Mouse (Mus musculus) T-helper 2 cell (primary cell): ENCODE data around the gene Apol7e.
"Not testable (repeated sequence)": the region's sequence is repeated elsewhere in the genome, so short reads cannot be mapped to it uniquely, and the experiment has no call there.

ENCODE experiments used
- in situ Hi-C: fragments of 300-600 bp; cut with MboI, MseI; formaldehyde crosslinking; loops from one replicate; pipeline ENCODE4 v1.15.1; 2025; ENCODE audit warnings: high pct_unique_total_duplicates

Apol7e gene

DNA sequence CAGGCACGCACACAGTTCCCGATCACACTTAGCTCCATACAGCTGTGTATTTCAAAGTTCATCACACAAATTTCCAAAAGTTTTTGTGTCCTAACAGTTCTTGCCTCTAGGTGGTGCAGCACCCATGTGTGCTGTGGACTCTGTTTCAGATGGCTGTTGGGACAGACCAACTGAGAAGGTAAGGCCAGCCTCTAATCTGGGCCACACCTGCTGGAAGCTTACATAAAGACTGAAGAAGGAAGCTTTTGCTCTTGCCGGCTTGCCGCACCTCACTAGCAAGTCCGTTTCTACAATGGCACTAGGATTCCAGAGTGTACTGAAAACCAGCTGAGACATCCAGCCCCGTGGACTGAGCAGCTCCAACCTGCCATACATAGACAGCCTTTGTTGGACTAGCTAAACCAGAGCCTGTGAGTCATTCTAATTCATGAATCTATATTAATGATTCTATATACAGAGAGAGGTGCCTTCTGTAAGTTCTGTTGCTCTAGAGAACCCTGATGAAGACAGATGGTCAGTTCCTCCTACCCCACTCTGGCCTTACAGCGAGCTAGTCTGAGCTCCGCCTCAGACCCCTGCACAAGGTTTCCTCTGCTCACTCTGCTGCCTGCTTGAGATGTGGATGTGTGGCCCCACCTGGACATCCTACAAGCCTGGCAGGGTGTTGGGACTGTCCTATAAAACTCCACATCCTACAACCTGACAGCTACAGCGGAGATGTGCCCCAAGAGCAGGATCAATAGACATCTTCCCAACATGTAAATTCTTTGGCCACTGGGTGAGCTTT is 42.0 kb downstream of the Apol7e start:
- in situ Hi-C loops: no loop called here

GRCm38 (mm10) chr15:77741556-77741955 is 42.9 kb downstream of the Apol7e start:
- in situ Hi-C loops: not testable (repeated sequence)

DNA sequence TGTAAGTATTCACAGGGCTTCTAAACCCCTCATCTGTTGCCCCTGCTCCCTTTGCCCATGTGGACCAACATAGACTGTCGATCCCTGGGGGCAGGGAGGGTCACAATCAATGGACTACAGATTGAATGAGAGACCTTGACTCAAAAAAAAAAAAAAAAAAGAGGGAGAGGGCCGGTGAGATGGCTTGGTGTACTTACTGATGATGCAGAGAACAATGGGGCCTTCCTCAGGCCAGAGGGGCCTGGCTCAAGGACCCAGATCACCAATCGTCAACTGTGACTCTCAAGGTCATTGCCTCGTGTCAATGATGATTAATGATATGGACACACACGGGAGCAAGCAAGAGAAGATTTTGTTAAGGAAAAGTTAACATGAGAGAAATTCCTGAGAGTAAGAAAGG is 46.0 kb downstream of the Apol7e start:
- in situ Hi-C loops: no loop called here

DNA sequence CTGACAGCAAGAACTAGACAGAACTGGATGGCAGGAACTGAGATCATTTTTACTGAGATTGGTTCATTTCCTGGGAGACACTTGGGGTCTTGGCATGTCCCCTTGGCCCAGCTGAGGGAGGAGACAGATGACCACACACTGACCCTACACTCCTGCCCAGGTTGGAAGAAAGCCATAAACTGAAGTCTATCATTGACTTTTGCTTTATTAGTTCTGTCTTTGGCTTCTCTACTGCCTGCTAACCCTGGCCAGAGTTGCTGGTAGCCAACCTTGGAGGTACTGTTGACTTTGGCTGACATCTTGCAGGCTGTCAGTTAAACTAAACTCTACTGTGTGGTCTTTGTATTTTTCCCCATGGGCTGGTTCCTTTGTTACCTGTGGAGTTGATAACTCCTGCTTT is 46.4 kb downstream of the Apol7e start:
- in situ Hi-C loops: no loop called here

GRCm38 (mm10) chr15:77746326-77746725 is 47.7 kb downstream of the Apol7e start:
- in situ Hi-C loops: no loop called here

GRCm38 (mm10) chr15:77748414-77748813 is 49.8 kb downstream of the Apol7e start:
- in situ Hi-C loops: no loop called here

DNA sequence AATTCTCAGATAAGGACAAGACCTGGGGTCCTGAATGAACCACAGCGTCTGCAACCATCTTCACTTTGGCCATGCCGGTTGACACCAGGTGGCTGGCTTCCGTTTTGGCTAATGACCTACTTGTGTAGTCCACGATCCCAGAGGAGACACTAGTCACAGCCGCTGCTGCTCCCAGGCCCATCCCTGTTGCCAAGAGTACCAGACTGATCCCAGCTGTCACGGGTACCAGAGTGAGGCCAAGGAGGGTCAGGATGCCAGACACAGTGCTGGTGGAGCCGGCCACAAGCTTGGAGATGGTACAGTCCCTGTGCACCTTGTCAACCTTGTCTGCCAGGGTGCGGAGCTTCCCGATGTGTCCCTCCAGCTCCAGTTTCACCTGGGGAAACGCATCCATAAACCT is 51.1 kb downstream of the Apol7e start:
- in situ Hi-C loops: no loop called here

DNA sequence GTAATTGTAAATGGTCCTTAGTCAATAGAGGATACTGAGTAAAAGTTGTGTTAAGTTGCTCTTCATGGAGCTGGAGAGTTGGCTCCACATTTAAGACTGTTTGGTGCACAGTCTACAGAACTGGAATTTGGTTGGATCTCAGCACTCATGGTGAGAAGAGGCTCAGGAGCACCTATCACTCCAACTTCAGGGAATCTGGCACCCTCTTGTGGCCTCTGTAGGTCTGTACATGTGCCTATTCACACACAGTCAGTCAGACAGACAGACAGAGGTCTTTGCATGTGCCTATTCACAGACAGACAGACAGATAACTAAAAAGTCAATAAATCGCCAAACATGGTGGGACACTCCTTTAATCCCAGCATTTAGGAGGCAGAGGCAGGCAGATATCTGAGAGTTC is 51.8 kb downstream of the Apol7e start:
- in situ Hi-C loops: no loop called here

- in situ Hi-C loops: no loop called here
Observed at GRCm38 (mm10) chr15:77752443-77752842, 53.8 kb downstream of the Apol7e start.

DNA sequence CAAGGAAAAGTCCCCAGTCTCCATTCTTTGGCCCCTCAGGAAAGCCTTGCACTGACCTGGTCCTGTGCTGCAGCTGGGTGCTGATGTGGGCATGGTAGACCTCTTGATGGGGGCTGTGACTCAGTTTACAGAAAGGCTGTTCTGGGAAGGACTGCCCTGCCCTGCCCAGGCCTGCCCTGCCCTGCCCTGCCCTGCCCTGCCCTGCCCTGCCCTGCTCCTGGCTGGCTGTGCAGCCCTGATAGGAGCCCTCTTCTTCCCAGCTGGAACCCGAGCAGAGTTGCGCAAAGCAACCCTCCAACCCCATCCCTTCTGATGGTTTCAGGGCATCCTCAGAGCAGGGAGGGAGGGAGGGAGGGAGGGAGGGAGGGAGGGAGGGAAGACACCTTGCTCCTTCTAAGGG is 56.5 kb downstream of the Apol7e start:
- in situ Hi-C loops: no loop called here

- in situ Hi-C loops: no loop called here
Observed at GRCm38 (mm10) chr15:77756081-77756480, 57.4 kb downstream of the Apol7e start.

- in situ Hi-C loops: no loop called here
Observed at GRCm38 (mm10) chr15:77756848-77757247, 58.2 kb downstream of the Apol7e start, which contains the start of gene Apol8. Gene Apol8 (minus strand): TSS chr15:77757003.

GRCm38 (mm10) chr15:77757586-77758226 is 59.0 kb downstream of the Apol7e start:
- in situ Hi-C loops: no loop called here

DNA sequence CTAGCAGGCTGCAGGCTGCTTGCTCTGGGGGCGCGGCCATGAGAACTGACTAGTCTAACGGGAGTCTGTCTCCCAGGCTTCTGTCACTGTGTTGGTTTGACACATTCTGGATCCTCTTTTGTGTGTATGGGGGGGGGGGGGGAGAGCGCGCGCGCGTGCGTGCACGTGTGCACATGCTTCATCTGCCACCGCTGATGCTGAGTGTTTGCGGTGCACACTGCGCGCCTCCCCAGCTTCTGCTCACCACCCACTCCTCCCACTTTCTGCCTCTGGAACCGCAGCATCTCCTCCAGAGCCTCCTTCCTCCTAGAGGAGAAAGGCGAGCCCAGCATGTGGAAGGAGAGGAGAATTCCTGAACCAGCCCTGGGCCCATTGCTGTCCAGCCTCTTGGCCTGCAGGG is 61.4 kb downstream of the Apol7e start:
- in situ Hi-C loops: no loop called here

DNA sequence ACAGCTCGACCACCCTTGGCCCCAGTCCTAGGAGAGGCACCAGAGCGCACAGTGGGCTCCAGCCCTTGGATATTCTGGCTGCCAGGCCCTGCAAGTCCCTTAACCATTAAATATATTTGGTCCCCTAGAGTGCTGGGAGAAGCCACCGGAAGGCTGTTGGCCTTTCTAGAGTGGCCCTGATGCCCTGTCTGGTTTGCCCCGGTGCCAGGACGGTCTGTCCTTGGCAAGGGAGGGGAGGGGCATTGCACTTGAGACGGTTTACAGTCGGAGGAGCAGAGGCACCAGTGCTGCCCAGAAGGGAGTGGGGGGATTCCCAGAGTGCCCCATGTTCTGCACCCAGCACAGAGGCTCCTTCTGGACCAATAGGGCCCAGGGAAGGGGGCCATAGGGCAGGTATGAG is 62.4 kb downstream of the Apol7e start:
- in situ Hi-C loops: no loop called here

- in situ Hi-C loops: no loop called here
Observed at GRCm38 (mm10) chr15:77761561-77762380, 63.1 kb downstream of the Apol7e start.

DNA sequence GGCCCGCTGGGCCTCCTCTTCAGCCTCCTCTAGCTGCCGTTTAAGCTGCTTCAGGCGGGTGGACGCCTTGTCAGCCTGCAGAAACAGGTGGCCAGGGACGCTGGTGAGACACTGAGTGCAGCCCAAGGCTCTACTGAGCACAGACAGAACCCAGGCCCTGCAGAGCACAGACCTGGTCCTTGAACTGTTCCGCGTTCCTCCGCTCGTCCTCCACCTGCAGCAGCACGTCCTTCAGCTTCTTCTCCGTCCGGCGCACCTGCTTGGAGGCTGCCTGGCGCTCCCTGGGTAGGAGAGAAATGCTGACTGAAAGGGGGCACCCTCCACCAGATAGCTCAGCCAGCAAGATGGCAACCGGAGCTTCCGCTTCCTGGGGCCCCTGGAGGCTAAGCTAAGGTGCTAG is 64.4 kb downstream of the Apol7e start:
- in situ Hi-C loops: no loop called here

DNA sequence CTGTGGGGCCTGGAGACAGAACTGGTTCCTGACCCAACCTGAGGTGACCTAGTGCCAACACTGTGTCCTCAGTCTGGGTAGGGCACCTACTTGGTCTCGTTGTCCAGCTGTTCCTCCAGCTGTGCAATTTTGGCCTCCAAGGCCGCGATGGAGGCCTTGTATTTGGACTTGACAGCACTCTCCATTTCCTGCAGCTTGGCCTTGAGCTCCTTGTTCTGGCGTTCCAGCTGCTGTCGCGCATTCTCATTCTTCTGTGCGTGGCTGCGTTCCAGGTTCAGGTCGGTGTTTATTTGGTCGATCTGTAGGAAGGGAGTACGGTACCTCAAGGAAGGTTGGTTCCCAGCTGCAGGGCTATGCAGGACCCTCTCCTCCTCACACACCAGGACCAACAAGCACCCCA is 65.0 kb downstream of the Apol7e start:
- in situ Hi-C loops: no loop called here

- in situ Hi-C loops: no loop called here
Observed at GRCm38 (mm10) chr15:77764391-77765006, 65.8 kb downstream of the Apol7e start.

DNA sequence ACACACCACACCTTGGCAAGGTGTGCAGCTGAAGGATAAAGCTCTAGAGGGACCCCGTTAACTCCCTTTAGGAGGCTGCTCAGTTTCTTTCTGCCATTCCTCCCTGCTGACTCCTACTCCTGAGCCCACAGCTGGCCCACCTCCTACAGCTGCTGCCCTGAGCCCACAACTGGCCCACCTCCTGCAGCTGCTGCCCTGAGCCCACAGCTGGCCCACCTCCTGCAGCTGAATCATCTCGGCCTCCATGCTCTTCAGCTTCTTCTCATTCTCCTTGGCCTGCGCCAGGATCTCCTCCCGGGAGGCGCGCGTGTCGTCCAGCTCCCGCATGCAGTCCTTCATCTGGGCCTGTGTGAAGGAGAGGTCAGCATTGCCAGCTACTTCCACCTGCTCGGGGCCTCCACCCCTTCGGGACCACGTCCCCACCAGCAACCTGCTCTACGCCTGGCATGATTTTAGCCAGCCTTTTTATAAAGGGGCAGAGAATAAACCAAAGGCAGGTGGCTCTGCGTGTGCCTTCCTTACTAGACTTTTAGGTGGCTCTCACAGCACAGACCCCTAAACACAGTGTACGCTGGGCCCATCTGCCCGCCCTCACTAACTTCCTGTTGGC is 66.9 kb downstream of the Apol7e start:
- in situ Hi-C loops: no loop called here

GRCm38 (mm10) chr15:77766981-77767380 is 68.3 kb downstream of the Apol7e start:
- in situ Hi-C loops: no loop called here
